In genomic region chr11:68566447-68567059, GRCm38 (mm10) we compare ENCODE assay signal across 8 mouse cellular contexts. TPM values are rescaled to one million over a fixed set of nuclear protein-coding genes. Genes with fewer than 3 reads are reported as not detected.
DNase-seq lines count a peak whose midpoint lies in the region; ATAC-seq and TF ChIP-seq lines count a peak whose summit lies in the region.

No protein-coding gene starts in this region.

- DNase-seq in ES-E14 (ENCODE audit: low read depth, low spot score) = peak; percentile 54
- DNase-seq in forebrain, embryonic 14.5 days (ENCODE audit: low spot score) = peak; percentile 93
- peak; percentile 67 to 87 for DNase-seq in heart, postnatal 14 days
- DNase-seq in kidney, postnatal 4 days = peak; percentile 84 to 88
- DNase-seq in liver, embryonic 14.5 days (ENCODE audit: low read depth in 3 of 3, low spot score in 3 of 3) = peak; percentile 7 to 11 (median 9)
- peak; percentile 84 for DNase-seq in neural tube, embryonic 11.5 days (ENCODE audit: low spot score)
- peak; percentile 60 for DNase-seq in thymus, postnatal 0 days (ENCODE audit: low spot score)

- peak; percentile 87; the same call in 1 of the 2 replicates for ATAC-seq in cerebellum, adult (ENCODE audit: insufficient number of reproducible peaks, low FRiP score, low TSS enrichment)
- ATAC-seq in forebrain, embryonic 14.5 days = peak; percentile 66; the same call in 1 of the 2 replicates
- ATAC-seq in liver, embryonic 14.5 days (ENCODE audit: insufficient read depth) = no peak
- no peak for ATAC-seq in neural tube, embryonic 11.5 days (ENCODE audit: insufficient read depth, low FRiP score, low TSS enrichment)

- no peaks in the 10 kb centered on the region for H3K9me3 ChIP-seq in ES-E14 (ENCODE audit: control insufficient read depth, insufficient read depth, low read depth, low read length)
- H3K9me3 ChIP-seq in forebrain, embryonic 14.5 days (replicated peaks; ENCODE audit: control insufficient read depth, low read length) = no peaks in the 10 kb centered on the region
- no peaks in the 10 kb centered on the region for H3K9me3 ChIP-seq in liver, embryonic 14.5 days (ENCODE audit: control insufficient read depth, low read length)
- H3K9me3 ChIP-seq in neural tube, embryonic 11.5 days (ENCODE audit: control insufficient read depth, low read length) = no peaks in the 10 kb centered on the region

- H3K36me3 ChIP-seq in ES-E14 (ENCODE audit: control insufficient read depth, insufficient read depth, low read length, poor library complexity, severe bottlenecking) = no peaks in the 10 kb centered on the region
- H3K36me3 ChIP-seq in forebrain, embryonic 14.5 days (ENCODE audit: control insufficient read depth, insufficient read depth, low read length) = no peaks in the 10 kb centered on the region
- no peaks in the 10 kb centered on the region for H3K36me3 ChIP-seq in liver, embryonic 14.5 days (replicated peaks; ENCODE audit: control insufficient read depth, insufficient read depth, low read depth)
- no peaks in the 10 kb centered on the region for H3K36me3 ChIP-seq in neural tube, embryonic 11.5 days (ENCODE audit: control insufficient read depth, insufficient read depth, low read length)

- H3K4me1 ChIP-seq in ES-E14 (ENCODE audit: control insufficient read depth in 2 of 2, insufficient read depth in 2 of 2, low read length in 2 of 2, poor library complexity in 1 of 2) = 0 out of 4 replicates have a peak, but pooled peaks cover 0 to 1% of the 10 kb centered on the region in 2 experiments
- no peaks in the 10 kb centered on the region for H3K4me1 ChIP-seq in forebrain, embryonic 14.5 days (ENCODE audit: control insufficient read depth, insufficient read depth, low read length)
- H3K4me1 ChIP-seq in liver, embryonic 14.5 days (replicated peaks; ENCODE audit: control insufficient read depth in 2 of 2, insufficient read depth in 2 of 2, low read length in 1 of 2) = no peaks in the 10 kb centered on the region; a peak in 1 of 4 replicates
- no peaks in the 10 kb centered on the region for H3K4me1 ChIP-seq in neural tube, embryonic 11.5 days (ENCODE audit: control insufficient read depth, insufficient read depth, low read length)

- intact Hi-C loops in heart, postnatal 14 days (cut with DNase I) = loop anchor here (5.0 kb wide), 3 partner anchors 156 to 306 kb away; partner anchors contain the start of gene Ndel1

- H3K27me3 ChIP-seq in forebrain, embryonic 14.5 days (replicated peaks; ENCODE audit: control insufficient read depth, insufficient read depth, low read length) = no peaks in the 10 kb centered on the region
- H3K27me3 ChIP-seq in liver, embryonic 14.5 days (ENCODE audit: control insufficient read depth, insufficient read depth, low read length) = no peaks in the 10 kb centered on the region
- H3K27me3 ChIP-seq in neural tube, embryonic 11.5 days (ENCODE audit: control insufficient read depth, insufficient read depth, low read length) = no peaks in the 10 kb centered on the region

- H3K4me3 ChIP-seq in ES-E14 (ENCODE audit: insufficient read depth in 1 of 2, low read depth in 1 of 2, low read length in 2 of 2, poor library complexity in 1 of 2, severe bottlenecking in 1 of 2) = 0 out of 4 replicates have a peak overlapping the region, but pooled peaks of 1 of the 2 experiments have one; percentile 35
- H3K4me3 ChIP-seq in forebrain, embryonic 14.5 days (ENCODE audit: low read depth, low read length) = peak overlapping the region; percentile 27
- no peak overlapping the region for H3K4me3 ChIP-seq in liver, embryonic 14.5 days (ENCODE audit: insufficient read depth in 1 of 2, low read depth in 2 of 2, low read length in 2 of 2)
- no peak overlapping the region for H3K4me3 ChIP-seq in neural tube, embryonic 11.5 days (ENCODE audit: low read depth, low read length)

- TF ChIP-seq EP300 in liver, embryonic 14.5 days (IDR thresholded peaks at IDR 0.05; ENCODE audit: low read depth) = no peak

- H3K9ac ChIP-seq in ES-E14 (ENCODE audit: insufficient read depth, low read depth, low read length, poor library complexity, severe bottlenecking) = no peak overlapping the region
- peak overlapping the region; percentile 55 for H3K9ac ChIP-seq in forebrain, embryonic 14.5 days (ENCODE audit: low read length)
- H3K9ac ChIP-seq in liver, embryonic 14.5 days (replicated peaks) = no peak overlapping the region
- no peak overlapping the region for H3K9ac ChIP-seq in neural tube, embryonic 11.5 days (ENCODE audit: low read length)

- no peak overlapping the region for H3K27ac ChIP-seq in ES-E14 (ENCODE audit: insufficient read depth, low read depth, low read length, poor library complexity, severe bottlenecking)
- no peak overlapping the region for H3K27ac ChIP-seq in forebrain, embryonic 14.5 days (ENCODE audit: low read depth, low read length)
- H3K27ac ChIP-seq in liver, embryonic 14.5 days = no peak overlapping the region
- H3K27ac ChIP-seq in neural tube, embryonic 11.5 days (ENCODE audit: low read depth, low read length) = no peak overlapping the region

- TF ChIP-seq CTCF in liver, embryonic 14.5 days (IDR thresholded peaks at IDR 0.05; ENCODE audit: low read depth) = peak; percentile 75

- WGBS in forebrain, embryonic 14.5 days = 18% methylated on average over 17 of the region's 17 CpGs
- WGBS in liver, embryonic 14.5 days (ENCODE audit: insufficient replicate concordance) = 18% methylated on average over 17 of the region's 17 CpGs
- WGBS in neural tube, embryonic 11.5 days = 23% methylated on average over 17 of the region's 17 CpGs

- peak overlapping the region; percentile 62 for H3K4me2 ChIP-seq in forebrain, embryonic 14.5 days (ENCODE audit: low read length)
- peak overlapping the region; percentile 29; the same call in 1 of the 2 replicates for H3K4me2 ChIP-seq in liver, embryonic 14.5 days (ENCODE audit: low read depth)
- H3K4me2 ChIP-seq in neural tube, embryonic 11.5 days (ENCODE audit: low read depth) = peak overlapping the region; percentile 43

- in situ Hi-C loops in ES-E14 (cut with MboI; ENCODE audit: low sequenced_read_pairs in 2 of 2, unreplicated experiment in 2 of 2) = no loop called here

TF ChIP-seq in ES-E14, 5 proteins besides CTCF, POLR2A, EP300 and RAD21:
- no peak for TF ChIP-seq CHD2 (IDR thresholded peaks at IDR 0.05; ENCODE audit: low read depth, low read length)
- no peak for TF ChIP-seq MAFK (IDR thresholded peaks at IDR 0.05; ENCODE audit: insufficient read depth, low read depth, low read length)
- no peak for TF ChIP-seq ZC3H11A (IDR thresholded peaks at IDR 0.05; ENCODE audit: borderline replicate concordance, low read depth, low read length)
- no peak for TF ChIP-seq HCFC1 (IDR thresholded peaks at IDR 0.05; ENCODE audit: borderline replicate concordance, insufficient read depth, low read length)
- no peak for TF ChIP-seq ZNF384 (IDR thresholded peaks at IDR 0.05; ENCODE audit: low read depth, low read length)

RNA-seq across cellular contexts. Expression of gene Mfsd6l, which starts 10.6 kb away (rescaled TPM):
- 0.49 and 0.79 TPM in 2 replicates for total RNA-seq in ES-E14 (2012; rRNA removed)
- not detected in 2 replicates for polyA plus RNA-seq in forebrain, embryonic 14.5 days (2014; fragmentation: Nextera tagmentation; extraction: Ambion mirVana)
- total RNA-seq in heart, postnatal 14 days (2021) = under 1 TPM; 0.24 to 0.43 TPM
- polyA plus RNA-seq in liver, embryonic 14.5 days (2012; rRNA removed) = 0.06 and 0.07 TPM in 2 replicates
- polyA plus RNA-seq in liver, embryonic 14.5 days (2014; fragmentation: Nextera tagmentation; extraction: Ambion mirVana) = 0.06 TPM in 1 of 2 replicates, not detected in the other
- not detected in 2 replicates for polyA plus RNA-seq in neural tube, embryonic 11.5 days (2014; fragmentation: Nextera tagmentation; extraction: Ambion mirVana)
- polyA plus RNA-seq in thymus, postnatal 0 days (2015; fragmentation: Nextera tagmentation; extraction: Ambion mirVana) = 0.26 and 0.27 TPM in 2 replicates

RNA-seq across cellular contexts. Expression of gene Ccdc42, which starts 20.3 kb away (rescaled TPM):
- not detected in 2 replicates for total RNA-seq in ES-E14 (2012; rRNA removed)
- 0.31 and 0.39 TPM in 2 replicates for polyA plus RNA-seq in forebrain, embryonic 14.5 days (2014; fragmentation: Nextera tagmentation; extraction: Ambion mirVana)
- not detected for total RNA-seq in heart, postnatal 14 days (2021)
- polyA plus RNA-seq in liver, embryonic 14.5 days (2012; rRNA removed) = 0.04 and 0.13 TPM in 2 replicates
- 0.13 TPM in 1 of 2 replicates, not detected in the other for polyA plus RNA-seq in liver, embryonic 14.5 days (2014; fragmentation: Nextera tagmentation; extraction: Ambion mirVana)
- polyA plus RNA-seq in neural tube, embryonic 11.5 days (2014; fragmentation: Nextera tagmentation; extraction: Ambion mirVana) = 1.4 and 2.3 TPM in 2 replicates
- 0.21 and 0.45 TPM in 2 replicates for polyA plus RNA-seq in thymus, postnatal 0 days (2015; fragmentation: Nextera tagmentation; extraction: Ambion mirVana)

Comparison
In these comparisons a context has a peak if more than half of its experiments do, and no peak if none do; other contexts are left out.
1. DNase-seq: peak in every context shown above with its lines; median percentile 93 in forebrain, embryonic 14.5 days; 86 in kidney, postnatal 4 days; 84 in neural tube, embryonic 11.5 days; 77 in heart, postnatal 14 days; 60 in thymus, postnatal 0 days; 54 in ES-E14; 9 in liver, embryonic 14.5 days.
2. ATAC-seq: peak in cerebellum, adult (single experiment) and forebrain, embryonic 14.5 days (single experiment); none in liver, embryonic 14.5 days (single experiment) and neural tube, embryonic 11.5 days (single experiment).
3. Peak in every context shown above with its lines, with median percentiles within 50 percentile points of each other: H3K4me2 ChIP-seq.